Mouse (Mus musculus) thymus, postnatal 4 days (tissue): Measurements from ENCODE around the gene Bcl9l.

ENCODE experiments used
- DNase-seq: peaks from one replicate; pipeline ENCODE4 v3.0.0; 2021

Bcl9l gene

GRCm38 (mm10) chr9:44513610-44514009 lies 31.0 kb downstream of the Bcl9l start:
- DNase-seq, result peak; percentile 35

GRCm38 (mm10) chr9:44514147-44514546 lies 31.5 kb downstream of the Bcl9l start:
- no peak for DNase-seq

DNA sequence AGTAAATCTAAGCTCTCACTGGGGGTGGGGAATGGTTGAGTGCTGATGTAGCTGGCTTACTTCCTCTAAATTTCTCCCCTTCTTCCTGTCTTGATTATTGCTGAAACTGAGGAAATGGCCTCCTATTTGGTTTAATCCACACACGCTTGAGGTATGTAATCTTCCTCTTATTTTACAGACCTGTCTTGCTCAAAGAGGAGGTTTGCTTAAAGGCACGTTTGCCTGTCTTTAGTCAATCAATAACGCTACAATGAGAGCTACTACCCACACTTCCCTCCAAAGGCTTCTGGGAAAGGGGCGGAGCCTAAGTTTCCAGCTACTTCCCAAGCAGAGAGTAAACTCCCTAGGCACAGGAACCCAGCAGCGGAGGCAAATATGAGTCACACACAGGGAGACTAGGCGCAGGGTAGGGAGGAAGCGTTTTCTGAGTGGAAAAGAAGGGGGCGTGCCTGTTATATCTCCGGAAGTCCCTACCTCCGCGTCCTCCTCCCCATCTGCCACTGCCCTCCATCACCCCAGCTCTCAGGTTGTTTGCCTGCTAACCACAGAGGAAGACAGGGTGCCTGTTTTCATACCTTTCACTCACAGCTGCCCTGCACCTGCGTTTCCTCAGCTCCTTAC lies 32.6 kb downstream of the Bcl9l start:
- DNase-seq, result peak; percentile 72

DNA sequence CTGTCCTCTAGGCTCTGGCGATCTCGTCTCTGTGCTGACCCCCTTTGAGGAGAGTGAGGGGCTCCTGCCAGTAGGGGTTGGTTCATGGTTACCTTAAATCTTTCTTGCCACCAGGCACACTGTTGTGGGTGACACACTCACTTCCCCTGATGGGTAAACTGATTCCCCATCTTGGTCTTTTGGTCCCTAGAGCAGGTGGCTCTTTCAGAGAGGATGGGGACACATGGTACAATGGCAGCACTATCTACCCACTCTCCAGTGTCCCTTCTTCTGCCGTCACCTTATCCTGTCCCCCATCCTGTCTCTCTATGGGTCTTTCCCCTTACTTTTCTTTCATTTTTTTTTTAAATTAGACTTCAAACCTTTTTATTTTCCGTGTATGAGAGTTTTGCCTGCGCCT lies 33.3 kb downstream of the Bcl9l start:
- no peak for DNase-seq

DNA sequence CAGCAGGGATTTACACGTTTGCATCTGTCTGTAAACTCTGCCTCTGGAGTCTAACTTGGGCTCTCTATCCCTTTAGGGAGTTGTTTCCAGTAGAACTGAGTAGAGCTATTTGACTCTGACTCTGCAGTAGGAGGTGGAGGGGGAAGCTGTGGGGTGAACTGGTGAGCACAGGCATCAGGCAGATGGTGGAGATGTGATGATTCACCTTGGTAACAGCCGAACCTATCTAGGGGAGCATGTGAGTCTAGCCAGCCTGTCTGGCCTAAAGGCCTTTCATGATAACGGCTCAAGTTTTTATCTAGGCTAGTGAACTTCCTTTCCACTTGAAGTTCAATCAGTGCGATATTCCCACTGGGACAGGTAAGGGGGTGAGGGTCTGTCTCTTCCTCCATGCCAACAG lies 34.7 kb downstream of the Bcl9l start:
- DNase-seq, result peak; percentile 39

GRCm38 (mm10) chr9:44518068-44518467 lies 35.4 kb downstream of the Bcl9l start:
- peak; percentile 18 for DNase-seq

DNA sequence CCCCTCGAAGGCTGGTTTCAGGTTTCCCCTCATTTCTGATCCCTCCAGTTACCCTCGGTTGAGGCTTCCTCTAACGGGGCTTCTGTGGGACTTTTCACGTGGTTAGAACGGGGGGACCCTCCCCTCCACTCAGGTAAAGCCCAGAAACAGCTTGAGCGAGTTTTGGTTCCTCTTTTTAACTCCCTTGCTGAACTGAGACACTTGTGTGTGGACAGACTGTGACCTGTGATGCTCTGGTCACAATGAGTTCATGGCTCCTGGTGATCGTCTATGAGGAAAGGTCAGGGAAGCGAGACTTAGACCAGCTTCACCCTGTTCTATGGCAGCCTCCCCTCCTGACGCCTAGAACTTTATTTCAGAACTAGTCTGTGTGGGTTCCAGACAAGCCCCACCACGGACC lies 39.3 kb downstream of the Bcl9l start:
- no peak for DNase-seq

DNA sequence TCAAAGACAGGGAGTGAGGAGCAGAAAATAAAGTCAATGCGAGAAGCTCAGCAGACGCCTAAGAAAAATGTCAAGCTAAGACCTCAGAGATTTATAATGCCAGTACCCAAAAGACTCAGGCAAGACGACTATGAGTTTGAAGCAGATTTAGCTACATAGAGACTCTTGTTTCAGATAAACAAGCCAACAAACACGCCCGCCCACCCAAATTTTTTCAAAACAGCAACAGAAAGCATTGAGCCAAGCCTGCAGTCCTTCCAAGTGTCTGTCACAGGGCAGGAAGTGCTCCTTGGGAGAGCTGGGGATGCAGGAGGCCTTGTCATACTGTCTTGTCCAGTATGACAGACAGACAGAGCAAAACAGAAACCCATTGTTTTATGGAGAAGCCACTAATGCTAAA lies 41.1 kb downstream of the Bcl9l start:
- peak; percentile 30 for DNase-seq

DNA sequence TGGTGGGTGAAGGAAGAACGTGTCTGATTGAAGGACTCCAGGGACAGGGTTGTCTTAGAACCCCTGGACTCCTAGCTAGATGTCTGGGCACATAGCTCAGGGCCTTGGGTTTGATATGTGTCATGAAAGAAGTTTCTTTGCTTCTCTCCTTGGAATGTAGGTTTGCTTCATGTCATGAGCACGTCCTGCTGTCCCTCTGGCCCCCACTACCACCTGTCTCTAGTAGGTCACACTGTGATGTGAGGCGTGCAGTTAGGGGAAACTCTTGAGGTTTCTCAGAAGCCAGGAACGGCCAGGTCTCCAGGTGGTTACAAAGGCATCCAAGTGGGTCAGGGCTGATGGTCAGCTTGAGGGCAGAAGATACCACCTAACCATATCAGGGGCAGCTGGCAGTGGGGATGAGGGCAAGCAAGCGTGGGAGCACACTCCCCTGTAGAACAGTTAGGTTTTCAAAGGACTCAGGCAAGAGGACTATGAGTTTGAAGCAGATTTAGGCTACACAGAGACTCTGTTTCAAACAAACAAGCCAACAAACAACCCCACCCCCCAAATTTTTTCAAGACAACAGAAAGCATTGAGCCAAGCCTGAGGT lies 41.7 kb downstream of the Bcl9l start:
- DNase-seq, result peak; percentile 34

GRCm38 (mm10) chr9:44525001-44525400 lies 42.4 kb downstream of the Bcl9l start:
- DNase-seq, result no peak

- DNase-seq, result peak; percentile 37
Observed at GRCm38 (mm10) chr9:44525589-44525988, 43.0 kb downstream of the Bcl9l start.

DNA sequence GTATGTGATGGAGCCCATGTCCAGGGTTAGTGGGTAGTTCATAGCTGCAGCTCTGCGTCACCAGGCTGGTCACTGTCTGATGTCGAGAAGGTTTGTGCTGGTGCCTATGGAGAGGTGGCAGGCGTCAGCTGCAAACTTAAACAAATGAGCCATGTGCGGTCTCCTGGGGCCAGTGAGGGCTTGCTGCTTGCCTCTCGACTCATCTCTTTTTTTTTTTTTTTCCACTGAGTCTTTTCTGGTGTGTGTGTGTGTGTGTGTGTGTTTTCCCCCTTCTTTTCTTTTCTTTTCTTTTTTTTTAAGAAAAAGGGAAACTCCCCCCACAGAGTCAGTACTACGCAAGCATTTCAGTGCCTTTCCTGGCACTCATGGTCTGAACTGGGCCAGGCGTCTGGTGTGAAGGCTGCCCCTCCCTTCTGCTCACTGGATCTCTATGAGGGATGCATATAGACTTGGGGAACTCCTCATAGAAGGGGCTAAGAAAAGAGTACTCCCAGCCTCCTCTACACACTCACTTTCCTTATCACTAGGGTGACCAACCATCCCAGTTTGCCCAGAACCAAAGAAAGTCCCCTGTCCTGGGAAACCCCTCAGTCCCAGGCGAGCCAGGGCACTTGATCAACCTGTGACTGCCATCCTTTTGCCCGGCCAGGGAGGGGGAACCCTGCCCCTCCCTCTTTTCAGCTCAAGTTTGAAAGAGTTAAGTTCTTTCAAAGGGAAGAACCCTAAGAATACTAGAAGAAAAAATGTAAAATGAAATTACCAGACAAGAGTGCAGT lies 43.9 kb downstream of the Bcl9l start:
- peak; percentile 34 for DNase-seq

GRCm38 (mm10) chr9:44528340-44528739 lies 45.7 kb downstream of the Bcl9l start:
- peak; percentile 9 for DNase-seq

DNA sequence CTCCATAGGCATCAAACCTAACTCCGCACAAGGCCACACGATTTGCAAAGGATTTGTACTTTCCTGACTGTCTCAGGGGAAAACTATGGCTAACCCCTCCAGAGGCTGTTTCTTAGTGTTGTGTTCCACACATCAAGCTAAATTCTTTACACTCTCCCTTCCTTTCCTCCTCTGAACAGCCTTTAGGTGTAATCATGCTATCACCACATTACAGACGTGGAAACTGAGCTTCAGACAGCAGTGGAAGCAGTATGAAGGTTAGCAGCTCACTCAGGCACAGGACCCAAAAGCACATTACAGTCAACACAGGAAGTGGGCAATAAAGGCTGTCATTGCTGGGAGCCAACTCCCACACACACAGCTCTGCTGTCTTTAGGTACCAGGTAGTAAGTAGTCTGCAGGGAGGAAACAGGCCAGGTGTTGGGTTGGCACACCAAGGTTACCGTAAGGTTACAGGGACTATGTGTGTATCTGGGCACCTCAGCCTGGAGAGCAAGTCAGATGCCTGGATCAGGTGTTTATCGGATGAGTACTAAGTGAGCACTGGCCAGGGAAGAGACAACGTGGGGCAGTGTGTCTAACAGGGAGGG lies 50.5 kb downstream of the Bcl9l start:
- DNase-seq, result peak; percentile 64

DNA sequence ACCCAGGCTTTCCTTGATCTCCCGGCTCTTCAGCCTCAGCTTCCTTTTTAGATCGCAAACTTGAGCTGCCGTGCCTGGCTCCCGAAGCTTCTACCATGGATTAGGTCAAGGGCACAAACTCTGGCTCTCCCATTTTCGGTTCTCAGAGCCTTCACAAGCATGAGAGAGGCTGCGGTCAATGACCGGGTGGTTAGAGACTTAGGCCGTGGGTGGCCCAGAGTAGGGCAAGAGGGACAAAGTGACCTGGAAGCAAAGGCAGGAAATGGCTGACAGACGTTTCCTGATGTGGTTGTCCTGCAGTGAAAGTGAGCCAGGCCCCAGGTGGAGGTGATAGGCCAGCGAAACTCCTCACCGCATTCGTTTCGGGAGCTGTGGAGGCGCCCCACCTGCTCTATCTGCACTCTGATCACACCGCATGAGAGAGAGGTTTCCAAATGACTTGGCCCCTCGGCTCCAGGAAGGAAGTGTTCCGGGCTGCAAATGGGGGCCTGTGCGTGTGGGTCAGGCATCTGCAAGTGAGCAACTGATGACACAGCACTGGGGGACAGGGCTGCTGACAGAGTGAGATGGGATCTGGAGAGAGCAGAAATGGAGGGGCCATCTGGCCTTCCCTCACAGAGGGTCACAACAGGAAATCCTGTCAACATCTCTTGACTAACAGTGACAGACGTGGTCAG lies 55.1 kb downstream of the Bcl9l start:
- peak; percentile 70 for DNase-seq

DNA sequence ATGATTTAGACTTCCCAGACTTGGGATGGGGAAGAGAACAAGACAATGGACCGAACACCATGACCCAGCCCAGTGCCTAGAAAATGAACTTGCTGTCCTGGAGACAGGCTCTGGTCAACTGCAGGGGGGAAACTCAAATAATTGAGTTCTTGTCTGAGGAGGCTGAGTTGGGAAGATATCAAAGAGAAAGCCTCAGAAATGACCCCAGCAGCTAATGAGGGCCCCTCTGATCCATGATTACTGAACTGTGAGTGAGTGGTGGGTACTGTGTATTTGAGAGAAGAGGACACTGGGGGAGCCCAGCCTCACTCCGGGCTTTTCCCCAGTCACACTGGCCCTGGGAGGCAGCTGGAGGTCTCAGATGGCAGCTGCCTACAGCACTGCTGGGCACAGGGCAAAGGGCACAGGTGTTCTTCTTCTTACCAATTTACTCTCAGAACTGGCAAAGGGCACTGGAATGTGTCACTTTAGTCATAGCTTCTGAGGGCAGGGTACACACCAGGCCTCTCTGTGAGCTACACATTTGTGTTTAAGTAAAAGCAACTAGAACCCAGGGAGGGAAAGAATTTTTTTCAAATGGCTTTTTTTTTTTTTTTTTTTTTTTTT lies 57.3 kb downstream of the Bcl9l start:
- DNase-seq, result peak; percentile 58

- DNase-seq, result no peak
Observed at GRCm38 (mm10) chr9:44540676-44541075, 58.1 kb downstream of the Bcl9l start.

DNA sequence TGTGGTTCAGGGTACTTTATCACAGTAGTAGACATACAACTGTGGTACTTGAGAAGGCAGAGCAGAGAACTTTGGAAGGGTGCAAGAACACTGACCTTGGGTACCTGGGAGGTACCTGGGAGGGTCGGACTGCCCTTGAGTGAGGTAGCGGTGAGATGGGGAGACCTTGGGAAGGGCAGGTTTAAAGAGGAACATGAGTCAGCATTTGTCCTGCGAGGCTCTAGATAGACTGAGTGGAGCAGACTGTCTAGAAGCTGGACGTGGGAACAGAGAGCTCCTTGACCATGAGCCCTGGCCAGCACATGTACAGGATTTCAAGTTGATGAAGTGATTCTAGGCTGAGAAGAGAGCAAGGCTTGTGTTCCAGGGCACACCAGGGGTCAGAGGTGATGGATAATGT lies 59.7 kb downstream of the Bcl9l start:
- DNase-seq, result no peak

- no peak for DNase-seq
Observed at GRCm38 (mm10) chr9:44544986-44545385, 62.4 kb downstream of the Bcl9l start.

DNA sequence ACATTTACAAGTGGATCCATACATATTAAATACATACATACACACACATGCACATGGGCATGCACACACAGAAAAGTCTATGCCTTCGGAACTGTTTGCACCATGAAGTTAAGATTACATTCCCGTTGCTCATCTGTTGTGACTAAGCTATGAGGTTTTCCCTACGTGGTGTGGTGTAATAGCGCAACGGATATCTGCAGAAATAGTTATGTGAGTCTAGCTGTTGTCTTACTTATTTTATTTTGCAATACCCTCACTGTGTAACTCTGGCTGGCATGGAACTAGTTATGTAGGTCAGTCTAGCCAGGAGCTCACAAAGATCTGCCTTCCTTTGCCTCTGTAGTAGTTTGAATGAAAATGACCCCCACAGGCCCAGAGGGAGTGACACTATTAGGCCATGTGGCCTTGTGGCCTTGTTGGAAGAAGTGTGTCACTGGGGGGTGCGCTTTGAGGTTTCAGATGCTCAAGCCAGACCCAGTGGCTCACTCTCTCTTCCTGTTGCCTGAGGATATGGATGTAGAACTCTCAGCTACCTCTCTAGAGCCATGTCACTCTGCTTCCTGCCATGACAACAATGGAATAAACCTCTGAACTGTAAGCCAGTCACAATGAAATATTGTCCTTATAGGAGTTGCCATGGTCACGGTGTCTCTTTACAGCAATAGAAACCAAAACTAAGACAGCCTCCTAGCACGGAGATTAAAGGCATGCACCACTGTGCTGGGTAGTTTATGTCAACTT lies 66.0 kb downstream of the Bcl9l start:
- no peak for DNase-seq

- no peak for DNase-seq
Observed at GRCm38 (mm10) chr9:44551138-44551537, 68.5 kb downstream of the Bcl9l start.

GRCm38 (mm10) chr9:44552161-44552560 lies 69.5 kb downstream of the Bcl9l start:
- DNase-seq, result no peak
